Mouse (Mus musculus) MN1 (cell line): ENCODE measurements at regions not wholly inside any gene's neighbourhood (a gene's known extent, or its start where the extent isn't known, plus 50 kb on each side); places are given as distances from the start of the nearest gene placed in this dataset.

ENCODE experiments used
- DNase-seq: peaks from one replicate; pipeline ENCODE4 v3.0.0-alpha.2; 2016; ENCODE audit warnings: low spot score

GRCm38 (mm10) chr12:33715997-33716396 lies 212.2 kb upstream of the Ferd3l start:
- DNase-seq, result no peak

- DNase-seq, result peak; percentile 35
Measured at GRCm38 (mm10) chr12:33717053-33717452, 211.2 kb upstream of the Ferd3l start.

DNA sequence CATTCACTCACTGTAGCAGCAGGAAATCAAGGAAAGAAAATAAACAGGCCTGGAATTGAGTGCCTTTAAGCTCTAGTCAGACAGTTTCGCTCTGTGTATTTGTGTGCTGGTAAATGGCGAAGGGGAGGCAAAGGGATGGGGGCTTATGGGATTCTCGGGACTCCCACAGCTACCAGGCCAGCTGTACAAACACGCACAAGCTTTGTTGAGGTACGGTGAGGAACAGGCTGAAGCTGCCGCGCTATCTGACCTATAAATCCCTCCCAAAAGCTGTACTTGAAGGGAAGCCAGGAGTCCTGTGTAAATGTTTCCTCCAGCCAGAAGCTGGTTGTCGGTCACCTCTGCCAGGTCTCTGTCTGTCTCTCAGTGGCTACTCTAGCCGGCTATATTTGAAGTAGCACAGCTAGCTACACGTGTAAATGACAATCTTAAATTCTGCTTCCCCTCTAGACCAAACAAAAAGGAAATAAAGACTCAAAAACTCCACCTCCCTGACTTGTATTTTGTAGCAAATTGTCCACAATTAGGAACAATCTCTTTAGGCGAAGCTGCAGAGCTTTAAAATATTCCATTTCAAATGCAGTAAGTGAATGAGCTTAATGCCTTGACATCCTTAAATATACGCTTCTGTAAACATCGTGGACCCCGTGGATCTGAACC lies 210.5 kb upstream of the Ferd3l start:
- peak; percentile 60 for DNase-seq

GRCm38 (mm10) chr12:33719063-33719462 lies 209.2 kb upstream of the Ferd3l start:
- peak; percentile 76 for DNase-seq

DNA sequence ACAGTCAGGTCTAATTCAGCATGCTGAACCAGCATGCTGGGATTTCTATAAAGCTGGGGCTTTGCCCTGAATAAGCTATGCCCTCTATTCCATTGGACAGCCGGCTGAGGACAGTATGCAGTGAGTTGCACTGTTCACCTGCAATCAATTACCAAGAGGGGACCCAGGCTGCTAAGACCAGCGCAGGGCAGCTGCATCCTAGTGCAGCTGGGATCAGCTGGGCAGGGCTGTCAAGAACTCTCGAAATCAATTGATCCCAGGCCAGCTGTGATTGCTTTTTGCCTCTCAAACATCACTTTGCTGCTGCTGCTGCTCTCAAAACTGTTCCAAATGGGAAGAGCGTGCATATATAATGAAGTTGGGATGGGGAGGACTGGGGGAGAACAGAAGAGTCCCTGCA lies 196.3 kb upstream of the Ferd3l start:
- no peak for DNase-seq

GRCm38 (mm10) chr12:33775563-33776468 lies 152.4 kb upstream of the Ferd3l start:
- DNase-seq, result peak; percentile 67

GRCm38 (mm10) chr12:33778477-33778876 lies 149.7 kb upstream of the Ferd3l start:
- DNase-seq, result no peak

GRCm38 (mm10) chr12:33779898-33780297 lies 148.3 kb upstream of the Ferd3l start:
- DNase-seq, result peak; percentile 34

- DNase-seq, result no peak
Measured at GRCm38 (mm10) chr12:33804206-33804791, 123.9 kb upstream of the Ferd3l start.

DNA sequence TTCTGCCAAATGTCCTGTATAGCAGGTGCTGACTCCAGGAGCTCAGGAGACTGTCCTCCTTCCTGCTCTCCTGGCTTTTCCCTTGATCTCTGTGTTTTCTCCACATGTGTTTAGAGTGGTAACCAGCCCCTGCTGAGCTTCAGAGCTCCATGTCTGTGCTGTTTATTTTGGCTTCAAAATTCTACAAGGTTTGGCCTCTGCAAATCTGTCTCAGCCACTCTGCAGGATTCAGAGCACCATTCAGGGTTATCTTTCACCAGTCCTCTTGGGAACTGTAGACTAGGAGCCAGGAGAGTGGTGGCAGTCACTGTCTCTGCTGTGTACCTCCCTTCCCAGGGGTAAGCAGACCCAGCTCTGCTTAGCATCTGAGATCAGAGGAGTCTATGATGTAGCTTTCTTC lies 102.7 kb upstream of the Ferd3l start:
- DNase-seq, result peak; percentile 52

GRCm38 (mm10) chr12:33849088-33849487 lies 79.1 kb upstream of the Ferd3l start:
- no peak for DNase-seq

- no peak for DNase-seq
Measured at GRCm38 (mm10) chr12:33851736-33852135, 76.5 kb upstream of the Ferd3l start.
